Mouse (Mus musculus): Measurements from ENCODE around the gene Pgk2. TPM values are rescaled to one million over a fixed set of nuclear protein-coding genes. Genes with fewer than 3 reads are reported as not detected.

Pgk2 gene
- not detected in 2 replicates for polyA plus RNA-seq (2012)

DNA sequence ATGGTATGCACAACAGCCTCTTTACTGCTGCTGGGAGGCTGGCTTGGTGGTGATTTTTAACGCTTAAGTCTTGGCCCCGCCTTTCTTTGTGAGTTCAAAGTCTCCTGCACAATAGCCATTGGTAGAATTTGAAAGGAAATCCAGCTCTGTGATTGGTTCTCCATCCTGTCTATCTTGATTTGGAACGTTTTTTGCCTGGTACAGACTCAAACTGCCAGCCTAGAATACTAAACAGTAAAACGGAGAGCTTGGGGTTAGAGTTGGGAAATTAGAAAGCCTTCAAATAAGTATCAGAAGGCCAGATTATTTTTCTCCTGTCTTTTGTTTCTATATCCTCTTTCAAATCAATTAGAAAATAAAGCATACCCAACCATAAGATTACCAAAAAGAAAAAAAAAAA lies at the start of gene Pgk2:
Gene Pgk2 (minus strand): TSS at position 101 of the 400 bp plus-strand sequence.

DNA sequence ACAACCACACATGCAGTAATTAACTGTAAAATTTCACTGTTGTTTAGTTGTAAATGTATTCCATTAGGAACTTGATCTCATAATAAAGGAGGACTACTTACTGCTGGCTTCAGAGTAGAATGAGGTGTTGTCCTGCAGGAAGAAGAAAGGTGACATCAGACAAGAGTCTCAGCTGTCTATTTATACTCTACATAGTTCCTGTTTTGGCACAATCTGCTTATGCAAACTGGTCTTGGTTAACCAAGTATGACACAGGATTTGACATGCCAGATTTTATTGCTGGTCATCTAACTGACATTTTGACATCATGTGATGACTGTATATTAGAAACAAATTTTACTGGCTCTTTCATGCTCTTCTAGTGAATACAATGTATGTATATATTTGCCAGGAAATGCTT lies 33.7 kb upstream of the Pgk2 start, which contains the start of gene Crisp3:
Gene Crisp3 (minus strand): TSS at position 154 of the 400 bp plus-strand sequence.

Other genes starting within 250 kb of the Pgk2 start
- gene AC192777.2, start 113.2 kb downstream of the Pgk2 start, polyA plus RNA-seq (2012), result not detected in 2 replicates
- not detected in 2 replicates for gene Crisp3, start 33.6 kb upstream of the Pgk2 start, polyA plus RNA-seq (2012)
- not detected in 2 replicates for gene Crisp1, start 110.6 kb upstream of the Pgk2 start, polyA plus RNA-seq (2012)